Mouse (Mus musculus): Measurements from ENCODE around the gene Gm12666. TPM values are rescaled to one million over a fixed set of nuclear protein-coding genes. Genes with fewer than 3 reads are reported as not detected.
"Not testable (repeated sequence)": the region's sequence is repeated elsewhere in the genome, so short reads cannot be mapped to it uniquely, and the experiment has no call there.

The Gm12666 gene
- total RNA-seq (2021): 1 to 10 TPM; 1.7 to 3.1 TPM
- long read RNA-seq, experiment 1: 0 reads
- long read RNA-seq, experiment 2: 0 reads

DNA sequence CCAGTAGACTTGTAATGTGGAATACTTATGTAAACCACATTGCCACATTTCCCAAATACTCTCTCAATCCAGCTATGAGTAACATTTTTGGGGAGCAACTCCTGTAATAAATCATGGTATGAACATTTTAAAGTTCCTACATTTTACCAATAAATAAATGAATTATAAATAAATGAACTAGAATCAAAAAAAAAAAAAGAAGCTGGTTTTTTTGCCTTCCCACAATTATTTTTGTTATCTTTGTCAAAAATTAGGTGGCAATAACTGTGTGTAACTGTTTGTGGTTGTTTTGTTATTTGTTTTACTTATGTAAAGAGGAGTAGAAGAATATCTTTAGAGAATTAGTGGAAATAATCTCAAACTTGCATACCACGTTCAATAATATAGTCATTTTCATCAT lies at the start of gene Gm12666:
TSS of gene Gm12666 (minus strand) at position 101 of the 400 bp plus-strand sequence.
- not testable (repeated sequence) for DNase-seq (ENCODE audit: low spot score in 2 of 2)

DNA sequence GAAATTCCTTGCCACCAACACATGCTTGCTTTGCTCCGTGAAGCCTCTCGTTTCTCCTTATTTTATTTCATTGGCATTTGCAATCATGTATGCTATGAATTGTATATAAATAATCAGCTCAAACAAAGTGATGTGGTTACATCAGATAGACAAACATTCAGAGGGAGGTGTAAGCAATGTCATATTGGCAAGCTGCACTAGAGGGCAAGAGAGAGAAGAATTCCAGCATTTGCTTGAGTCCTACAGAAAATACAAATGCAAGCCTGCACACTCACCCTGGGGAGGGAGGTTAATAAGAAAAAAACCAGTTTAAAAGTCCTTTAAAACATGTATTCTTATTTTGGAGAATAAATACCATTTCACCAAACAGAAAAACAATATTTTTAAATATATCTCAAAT lies 34.8 kb upstream of the Gm12666 start:
- DNase-seq (ENCODE audit: low spot score in 2 of 2): no peak

DNA sequence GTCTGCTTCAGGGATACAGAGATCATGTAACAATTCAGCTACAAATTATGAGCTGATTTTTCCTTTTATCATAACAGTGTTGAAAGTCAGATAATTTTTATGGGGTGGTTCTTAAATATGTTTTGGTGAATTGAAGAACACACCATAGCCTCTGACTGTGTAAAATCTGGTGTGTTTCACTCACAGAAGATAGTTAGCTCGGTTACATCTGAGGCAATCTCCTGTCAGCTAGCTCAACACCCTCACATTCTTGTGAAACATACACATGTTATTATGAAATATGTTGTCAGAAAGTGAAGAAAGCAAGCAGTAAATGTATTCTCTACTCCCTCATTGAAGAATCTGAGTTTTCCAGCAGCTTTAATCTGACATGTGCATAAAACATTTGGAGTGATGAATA lies 24.7 kb upstream of the Gm12666 start:
- no peak for DNase-seq (ENCODE audit: low spot score in 2 of 2)

DNA sequence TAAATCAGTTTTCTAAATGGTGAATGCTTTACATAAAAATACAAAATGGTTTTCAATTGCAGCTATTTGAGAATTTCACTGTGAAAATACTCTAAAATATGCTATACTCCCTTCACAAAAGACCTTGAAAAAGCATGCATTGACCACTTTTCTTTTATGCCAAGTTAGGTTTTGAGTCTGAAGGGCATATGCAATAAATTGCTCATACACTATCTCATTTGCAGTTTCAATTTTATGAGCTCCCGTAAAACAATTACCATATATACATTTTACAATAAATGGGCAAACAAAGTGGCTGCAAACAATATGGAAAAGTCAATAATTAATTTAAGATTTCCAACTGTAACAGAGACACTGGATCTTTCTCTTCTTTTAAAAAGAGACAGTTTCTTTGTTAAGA lies 38.9 kb downstream of the Gm12666 start:
- DNase-seq (ENCODE audit: low spot score in 2 of 2): no peak

DNA sequence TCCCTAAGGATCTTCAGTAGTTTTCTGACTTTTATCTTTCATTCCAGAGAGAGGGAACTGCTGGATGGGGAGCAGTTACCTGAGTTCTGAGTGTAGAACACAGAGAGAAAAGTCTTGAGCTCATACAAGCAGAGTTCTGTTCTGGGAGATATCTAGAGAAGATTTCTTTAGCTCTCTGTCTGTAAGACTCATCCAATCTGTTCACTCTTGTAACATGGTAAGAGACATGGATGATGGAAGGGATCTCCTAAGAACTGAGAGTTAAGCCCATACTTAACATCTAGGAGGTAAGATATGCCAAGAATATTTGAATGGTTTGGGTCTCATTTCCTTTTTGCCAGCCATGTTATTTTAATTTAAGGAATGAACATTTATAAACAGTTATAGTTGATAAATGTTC lies 44.4 kb downstream of the Gm12666 start, which contains the start of gene Izumo3:
TSS of gene Izumo3 (minus strand) at position 101 of the 400 bp plus-strand sequence.
- no peak for DNase-seq (ENCODE audit: low spot score in 2 of 2)

Other genes starting within 250 kb of the Gm12666 start
- not detected for gene Izumo3, start 44.5 kb downstream of the Gm12666 start, total RNA-seq (2021)